Mouse (Mus musculus): Measurements from ENCODE around the gene Gadd45gip1. TPM values are rescaled to one million over a fixed set of nuclear protein-coding genes. Genes with fewer than 3 reads are reported as not detected.
A peak's percentile ranks its signal among the peaks of the same experiment; 100 is the strongest.

Gadd45gip1 gene
- total RNA-seq, 4 experiments from 2014 or later = 31.0 to 34.9 (median 33.1) TPM

GRCm38 (mm10) chr8:84847684-84848435, 16.5 kb downstream of the Gadd45gip1 start:
- no peak for DNase-seq (ENCODE audit: low spot score)

GRCm38 (mm10) chr8:84856434-84856833, 25.1 kb downstream of the Gadd45gip1 start:
- DNase-seq (ENCODE audit: low spot score) = no peak

GRCm38 (mm10) chr8:84856864-84857441, 25.6 kb downstream of the Gadd45gip1 start, which contains the start of gene Farsa:
Gene Farsa (plus strand): TSS chr8:84856989.
- DNase-seq (ENCODE audit: low spot score) = peak; percentile 95

- peak; percentile 37 for DNase-seq (ENCODE audit: low spot score)
These were observed 40.3 kb downstream of the Gadd45gip1 start, which contains the start of gene Syce2 for GRCm38 (mm10) chr8:84871376-84872308. Gene Syce2 (plus strand): TSS chr8:84872111.

GRCm38 (mm10) chr8:84872309-84872965, 41.1 kb downstream of the Gadd45gip1 start:
- DNase-seq (ENCODE audit: low spot score) = no peak

GRCm38 (mm10) chr8:84873016-84873415, 41.7 kb downstream of the Gadd45gip1 start:
- no peak for DNase-seq (ENCODE audit: low spot score)

- DNase-seq (ENCODE audit: low spot score) = no peak
These were observed 43.0 kb downstream of the Gadd45gip1 start for GRCm38 (mm10) chr8:84874339-84874738.

GRCm38 (mm10) chr8:84877297-84878035, 46.1 kb downstream of the Gadd45gip1 start:
- no peak for DNase-seq (ENCODE audit: low spot score)

- DNase-seq (ENCODE audit: low spot score) = no peak
These were observed 47.6 kb downstream of the Gadd45gip1 start for GRCm38 (mm10) chr8:84878915-84879314.

GRCm38 (mm10) chr8:84884728-84885127, 53.4 kb downstream of the Gadd45gip1 start:
- no peak for DNase-seq (ENCODE audit: low spot score)

Small RNA genes lying within 50 kb of the gene (microRNA-seq; reads per million reads assigned to microRNA genes)
- 2.5 reads per million for gene Mir7069

Other genes with a start within 250 kb of the Gadd45gip1 start
- 10 to 100 TPM; 12.8 to 26.9 (median 17.4) TPM for gene Ier2, start 168.7 kb upstream of the Gadd45gip1 start, total RNA-seq (2022)
- gene Trmt1, start 145.2 kb upstream of the Gadd45gip1 start, total RNA-seq (2022) = 10 to 100 TPM; 30.9 to 41.7 (median 38.5) TPM
- gene Nacc1, start 143.7 kb upstream of the Gadd45gip1 start, total RNA-seq (2022) = 10 to 100 TPM; 26.7 to 36.0 (median 33.4) TPM
- 1 to 10 TPM; 3.5 to 4.8 (median 4.3) TPM for gene Lyl1, start 130.1 kb upstream of the Gadd45gip1 start, total RNA-seq (2022)
- under 1 TPM in 1 of 4 experiments, not detected in 3; 0.66 TPM for gene G430095P16Rik, start 108.5 kb upstream of the Gadd45gip1 start, total RNA-seq (2022)
- gene Nfix, start 31.2 kb upstream of the Gadd45gip1 start, total RNA-seq (2022) = 100 to 1,000 TPM; 288 to 356 (median 295) TPM
- 10 to 100 TPM; 10.3 to 13.2 (median 12.0) TPM for gene Dand5, start 8.7 kb upstream of the Gadd45gip1 start, total RNA-seq (2022)
- 10 to 100 TPM; 82.8 to 92.9 (median 89.3) TPM for gene Rad23a, start 9.1 kb downstream of the Gadd45gip1 start, total RNA-seq (2022)
- gene Calr, start 15.4 kb downstream of the Gadd45gip1 start, total RNA-seq (2022) = 100 to 1,000 TPM; 330 to 410 (median 343) TPM
- 10 to 100 TPM; 19.9 to 24.6 (median 22.9) TPM for gene Farsa, start 25.5 kb downstream of the Gadd45gip1 start, total RNA-seq (2022)
- gene Syce2, start 40.6 kb downstream of the Gadd45gip1 start, total RNA-seq (2022) = 1 to 10 TPM; 2.2 to 5.9 (median 4.1) TPM
- gene Gcdh, start 62.4 kb downstream of the Gadd45gip1 start, total RNA-seq (2022) = 10 to 100 TPM; 77.8 to 99.2 (median 86.0) TPM
- not detected for gene Klf1, start 70.4 kb downstream of the Gadd45gip1 start, total RNA-seq (2022)
- 10 to 100 TPM in 3 of 4 experiments, 1 to 10 TPM in 1; 7.9 to 15.7 (median 12.3) TPM for gene Dnase2a, start 77.0 kb downstream of the Gadd45gip1 start, total RNA-seq (2022)
- gene Mast1, start 105.8 kb downstream of the Gadd45gip1 start, total RNA-seq (2022) = under 1 TPM; 0.06 to 0.19 (median 0.13) TPM
- not detected for gene Rtbdn, start 115.5 kb downstream of the Gadd45gip1 start, total RNA-seq (2022)
- 1 to 10 TPM in 2 of 4 experiments, not detected in 2; 2.4 to 5.9 TPM for gene Gm49661, start 137.9 kb downstream of the Gadd45gip1 start, total RNA-seq (2022)
- 100 to 1,000 TPM; 644 to 711 (median 676) TPM for gene Prdx2, start 138.1 kb downstream of the Gadd45gip1 start, total RNA-seq (2022)
- 10 to 100 TPM; 41.9 to 61.3 (median 55.0) TPM for gene Rnaseh2a, start 138.2 kb downstream of the Gadd45gip1 start, total RNA-seq (2022)
- gene Junb, start 147.2 kb downstream of the Gadd45gip1 start, total RNA-seq (2022) = 10 to 100 TPM; 17.8 to 32.3 (median 23.9) TPM
- 1 to 10 TPM; 1.9 to 3.5 (median 2.7) TPM for gene Hook2, start 159.1 kb downstream of the Gadd45gip1 start, total RNA-seq (2022)
- gene Best2, start 183.0 kb downstream of the Gadd45gip1 start, total RNA-seq (2022) = not detected
- gene Asna1, start 193.8 kb downstream of the Gadd45gip1 start, total RNA-seq (2022) = 10 to 100 TPM; 63.5 to 72.5 (median 65.4) TPM
- 10 to 100 TPM; 76.6 to 90.6 (median 78.6) TPM for gene Trir, start 195.3 kb downstream of the Gadd45gip1 start, total RNA-seq (2022)
- 10 to 100 TPM; 29.6 to 32.4 (median 30.8) TPM for gene Tnpo2, start 205.4 kb downstream of the Gadd45gip1 start, total RNA-seq (2022)
- gene Fbxw9, start 228.5 kb downstream of the Gadd45gip1 start, total RNA-seq (2022) = 1 to 10 TPM; 2.9 to 4.0 (median 3.3) TPM
- gene Gm5741, start 236.5 kb downstream of the Gadd45gip1 start, total RNA-seq (2022) = not detected
- gene Dhps, start 240.2 kb downstream of the Gadd45gip1 start, total RNA-seq (2022) = 10 to 100 TPM; 32.7 to 36.4 (median 35.5) TPM
- gene Wdr83os, start 249.2 kb downstream of the Gadd45gip1 start, total RNA-seq (2022) = 10 to 100 TPM; 40.8 to 45.3 (median 43.6) TPM
- 10 to 100 TPM; 26.6 to 32.4 (median 30.0) TPM for gene Wdr83, start 249.8 kb downstream of the Gadd45gip1 start, total RNA-seq (2022)